Mouse (Mus musculus) testis, postnatal 10 days (tissue): ENCODE data around the gene Arhgap15.

Experiments
- DNase-seq: peaks from one replicate; pipeline ENCODE4 v3.0.0; 2021; ENCODE audit warnings: low spot score

The Arhgap15 gene

GRCm38 (mm10) chr2:44356248-44356886 is 607.7 kb downstream of the Arhgap15 start:
- no peak for DNase-seq

DNA sequence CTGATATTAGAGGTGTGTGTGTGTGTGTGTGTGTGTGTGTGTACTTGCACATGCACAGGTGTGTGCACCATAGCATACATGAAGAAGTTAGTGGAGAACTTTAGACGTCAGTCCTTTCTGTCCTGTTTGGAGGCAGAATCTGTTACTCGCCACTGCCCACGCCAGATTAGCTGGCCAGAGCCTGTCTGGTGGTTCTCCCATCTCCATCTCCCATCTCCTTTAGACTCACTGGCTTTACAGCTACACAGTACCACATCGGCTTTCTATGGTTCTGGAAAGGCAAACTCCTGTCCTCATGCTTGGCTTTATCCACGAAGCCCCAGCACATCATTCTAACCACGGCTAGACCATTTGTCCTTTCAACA is 608.2 kb downstream of the Arhgap15 start:
- no peak for DNase-seq

DNA sequence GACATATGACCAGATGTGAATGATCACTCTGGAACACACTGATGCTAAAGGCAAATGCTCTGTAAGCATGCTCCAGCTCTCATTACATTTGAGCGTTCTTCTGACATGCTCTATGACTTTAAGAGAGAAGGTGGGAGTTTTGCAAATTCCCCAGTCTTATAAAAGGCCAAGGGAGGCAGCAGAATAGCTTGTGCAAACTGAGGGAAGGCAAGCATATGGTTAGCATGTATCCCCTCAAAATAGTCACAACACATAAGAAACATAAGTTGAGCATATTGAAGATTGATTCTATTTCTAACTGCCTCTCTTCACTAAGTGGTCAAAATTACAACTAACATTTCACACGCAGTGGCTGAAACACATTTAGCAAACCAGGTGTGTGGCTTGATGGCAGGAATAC is 631.6 kb downstream of the Arhgap15 start:
- no peak for DNase-seq

DNA sequence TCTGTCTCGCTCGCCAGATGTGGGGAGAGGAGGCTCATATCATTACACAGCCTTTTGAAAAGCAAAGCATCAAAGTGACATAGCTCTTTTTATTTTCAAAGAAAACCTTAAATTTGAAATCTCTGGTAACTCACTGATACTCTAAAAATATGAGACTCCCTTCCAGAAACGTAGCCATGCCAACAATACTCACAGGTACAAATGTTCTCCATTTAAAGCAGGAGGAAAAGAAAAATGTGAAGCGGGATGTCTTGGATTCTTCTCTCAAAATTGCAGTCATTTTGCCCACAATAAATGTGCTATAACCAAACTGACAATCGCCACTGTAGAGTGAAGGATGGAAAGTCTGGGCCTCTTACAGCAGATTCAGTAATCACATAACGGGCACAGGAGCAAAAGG is 635.9 kb downstream of the Arhgap15 start:
- DNase-seq: no peak

- DNase-seq: no peak
Measured at GRCm38 (mm10) chr2:44389556-44389955, 640.9 kb downstream of the Arhgap15 start.

GRCm38 (mm10) chr2:44393789-44394188 is 645.2 kb downstream of the Arhgap15 start:
- DNase-seq: no peak

DNA sequence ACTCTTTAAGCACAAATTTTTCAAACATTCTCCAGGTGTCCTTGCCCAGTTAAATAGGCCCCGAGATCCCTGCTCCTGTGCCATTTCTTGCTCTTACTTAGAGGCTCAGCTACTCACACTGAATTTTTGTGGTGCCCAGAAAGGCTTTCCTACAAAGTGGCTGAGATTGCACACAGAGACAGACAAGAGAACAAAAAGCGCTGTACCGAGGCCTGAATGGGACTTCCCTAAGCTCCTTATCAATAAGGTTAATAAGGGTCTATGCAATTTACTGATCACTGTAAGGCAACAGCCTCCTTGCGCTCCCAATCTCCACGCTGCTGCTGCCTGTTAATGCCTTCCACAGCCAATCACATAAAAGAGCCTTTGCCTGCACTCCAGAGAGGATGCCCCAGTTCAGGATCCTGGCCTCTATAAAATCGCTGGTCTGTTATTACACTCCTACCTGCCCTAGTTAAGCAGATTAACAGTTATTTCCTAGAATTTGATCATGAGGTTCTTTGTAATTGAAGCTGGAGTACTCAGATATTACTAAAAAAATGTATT is 646.4 kb downstream of the Arhgap15 start:
- DNase-seq: no peak

- no peak for DNase-seq
Measured at GRCm38 (mm10) chr2:44395577-44395976, 647.0 kb downstream of the Arhgap15 start.

DNA sequence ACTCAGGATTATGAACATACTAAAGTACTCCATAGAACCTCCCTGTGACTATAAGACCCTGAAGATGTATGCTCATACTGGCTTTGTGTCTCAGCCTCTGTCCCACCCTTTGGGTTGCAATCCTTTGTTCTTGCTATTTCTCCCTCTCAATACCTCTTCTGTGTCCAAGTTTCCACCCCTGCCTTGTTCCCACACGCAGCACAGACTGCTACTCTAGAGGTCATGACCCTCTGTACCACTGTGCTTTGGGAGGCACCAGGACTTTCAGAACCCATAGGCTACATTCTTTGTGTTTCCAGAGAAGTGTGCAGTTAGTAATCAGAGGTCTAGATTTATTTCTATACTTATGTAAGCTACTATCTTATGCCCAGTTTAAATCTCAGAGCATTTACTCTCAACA is 648.6 kb downstream of the Arhgap15 start:
- no peak for DNase-seq

DNA sequence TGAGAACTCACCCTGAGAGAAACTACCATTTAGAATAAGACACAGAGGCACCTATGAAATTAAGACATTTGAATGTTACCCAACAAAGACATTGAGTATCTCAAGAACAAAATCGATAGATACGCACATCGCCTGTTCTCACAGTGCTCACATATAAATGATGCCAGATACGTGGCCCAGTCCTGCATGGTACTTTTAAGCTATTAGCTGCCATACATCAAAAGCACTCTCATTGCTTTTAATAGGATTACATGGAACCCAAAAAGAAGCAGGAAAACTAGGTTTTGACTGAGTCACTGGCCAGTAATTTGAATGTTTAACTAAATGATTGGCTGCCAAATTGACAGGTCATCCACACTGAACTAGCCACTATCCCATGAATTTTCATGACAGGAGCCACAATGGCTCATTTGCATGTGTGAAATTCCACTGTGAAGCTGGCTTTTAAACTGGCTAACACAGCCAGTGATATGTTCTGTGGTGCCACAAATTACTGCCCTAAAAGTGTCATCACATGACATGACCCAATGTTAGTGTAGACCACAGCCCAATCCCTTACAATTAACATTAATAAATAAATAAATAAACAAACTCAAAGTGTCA is 649.2 kb downstream of the Arhgap15 start:
- DNase-seq: no peak

GRCm38 (mm10) chr2:44399191-44399926 is 650.7 kb downstream of the Arhgap15 start:
- DNase-seq: no peak

DNA sequence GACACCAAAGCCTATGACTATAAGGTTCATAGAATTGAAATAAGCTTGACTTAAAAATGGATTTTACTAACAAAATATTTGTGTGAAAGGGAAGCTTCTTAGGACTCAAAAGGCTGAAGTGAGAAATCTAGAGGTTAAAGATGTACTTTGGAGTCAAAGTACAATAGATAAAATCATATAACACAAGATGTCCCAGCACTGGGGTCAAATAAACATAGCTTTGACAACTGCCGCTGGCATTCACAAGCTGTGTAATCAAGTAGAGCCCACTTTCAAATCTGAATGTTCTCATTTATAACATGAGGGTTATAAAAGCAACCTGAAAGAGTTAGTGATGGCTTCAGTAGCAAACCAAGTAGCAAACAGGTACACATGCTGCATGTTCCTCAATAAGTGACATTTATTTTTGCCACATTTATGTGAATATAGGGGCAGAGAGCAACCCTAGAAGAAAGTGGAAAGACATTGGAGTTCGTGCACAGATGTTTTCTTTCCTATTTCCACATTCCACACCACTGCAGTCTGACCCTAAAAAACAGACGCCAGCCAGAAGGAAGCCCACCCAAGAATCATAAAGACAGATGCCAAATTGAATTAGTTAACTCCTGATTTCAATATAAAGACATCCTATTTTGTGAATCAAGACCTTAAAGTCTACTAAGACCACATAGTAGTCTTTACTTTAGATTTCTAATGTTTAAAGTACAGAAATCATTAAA is 653.2 kb downstream of the Arhgap15 start:
- no peak for DNase-seq

DNA sequence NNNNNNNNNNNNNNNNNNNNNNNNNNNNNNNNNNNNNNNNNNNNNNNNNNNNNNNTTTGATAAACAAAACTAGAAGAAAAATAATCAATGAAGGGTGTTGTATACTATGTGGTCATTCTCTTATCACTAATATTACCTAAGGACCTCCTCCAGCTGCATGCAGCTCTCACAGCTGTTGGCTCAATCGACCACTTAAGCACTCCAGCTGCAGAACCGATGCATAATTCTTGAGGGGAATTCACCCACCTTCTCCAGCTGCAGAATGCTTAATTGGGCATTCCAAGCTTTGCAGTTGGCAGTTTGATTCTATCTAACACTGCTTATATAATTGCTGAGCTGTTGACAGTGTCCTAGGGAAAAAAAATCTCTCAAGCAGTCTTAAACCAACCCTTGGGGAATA is 663.0 kb downstream of the Arhgap15 start:
- DNase-seq: no peak

DNA sequence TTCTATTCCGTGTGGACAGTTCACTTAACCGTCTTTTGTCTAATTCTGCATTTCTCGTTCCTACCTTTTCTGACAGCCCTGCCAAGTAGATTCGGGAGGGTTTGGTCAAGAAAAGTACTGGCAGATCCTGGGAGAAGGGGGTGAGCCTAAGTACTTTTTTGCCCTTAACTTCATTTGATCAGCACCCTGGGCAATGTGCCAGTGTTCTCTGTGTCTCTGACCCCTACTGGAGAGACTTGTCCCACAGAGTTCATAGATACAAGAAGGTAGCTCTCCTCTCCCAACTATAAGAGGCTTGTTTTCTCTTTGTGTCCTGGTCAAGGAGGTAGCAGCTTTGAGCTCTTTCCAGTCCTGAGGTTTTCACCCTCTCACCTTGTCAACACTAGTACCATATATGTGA is 667.7 kb downstream of the Arhgap15 start:
- no peak for DNase-seq

GRCm38 (mm10) chr2:44419547-44420225 is 671.1 kb downstream of the Arhgap15 start:
- no peak for DNase-seq

DNA sequence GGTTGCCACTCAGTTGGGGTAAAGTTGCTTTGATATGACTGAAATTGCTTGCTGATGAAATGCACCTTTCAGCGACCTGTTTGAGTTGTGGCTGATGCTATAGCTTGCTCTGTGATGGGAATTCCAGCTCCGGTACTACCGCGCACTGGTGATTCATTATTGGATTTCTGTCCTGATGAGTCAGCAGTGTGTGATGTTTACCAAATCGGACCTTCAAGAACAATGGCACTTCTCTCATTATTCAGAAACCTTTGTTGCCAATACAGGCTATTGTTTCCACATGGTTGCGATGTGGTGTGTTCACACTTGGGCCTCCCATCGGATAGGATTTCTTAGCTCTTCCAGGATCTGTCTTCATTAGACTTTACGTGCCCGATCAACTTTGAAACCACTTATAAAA is 681.9 kb downstream of the Arhgap15 start:
- no peak for DNase-seq

GRCm38 (mm10) chr2:44436652-44437051 is 688.0 kb downstream of the Arhgap15 start:
- DNase-seq: no peak

- DNase-seq: no peak
Measured at GRCm38 (mm10) chr2:44437496-44438057, 689.0 kb downstream of the Arhgap15 start.

- no peak for DNase-seq
Measured at GRCm38 (mm10) chr2:44438070-44438469, 689.4 kb downstream of the Arhgap15 start.

- no peak for DNase-seq
Measured at GRCm38 (mm10) chr2:44444938-44445337, 696.3 kb downstream of the Arhgap15 start.
